Mouse (Mus musculus): Measurements from ENCODE around the gene Ciart. TPM values are rescaled to one million over a fixed set of nuclear protein-coding genes. Genes with fewer than 3 reads are reported as not detected.
"Not testable (repeated sequence)": the region's sequence is repeated elsewhere in the genome, so short reads cannot be mapped to it uniquely, and the experiment has no call there.

Gene Ciart
- polyA plus RNA-seq, 1 experiment from 2014 or later, result 5.7 TPM

GRCm38 (mm10) chr3:95899800-95900524 lies 17.9 kb upstream of the Ciart start:
- WGBS, result 72% methylated on average over 13 of the region's 13 CpGs
- no peaks in the 10 kb centered on the region for H3K27me3 ChIP-seq (replicated peaks)
- H3K4me1 ChIP-seq, result peaks cover 45% of the 10 kb centered on the region
- no peak for ATAC-seq (ENCODE audit: extremely low read depth, insufficient number of reproducible peaks, low FRiP score, low TSS enrichment)
- no peak overlapping the region for H3K4me3 ChIP-seq
- no peak overlapping the region for H3K4me2 ChIP-seq
- H3K9me3 ChIP-seq, result no peaks in the 10 kb centered on the region
- peak overlapping the region; percentile 10; the same call in 1 of the 2 replicates for H3K9ac ChIP-seq
- H3K36me3 ChIP-seq, result peaks cover 25% of the 10 kb centered on the region
- no peak overlapping the region for H3K27ac ChIP-seq (replicated peaks)

- peaks cover 42% of the 10 kb centered on the region for H3K4me1 ChIP-seq
- not testable (repeated sequence) for H3K9me3 ChIP-seq; ATAC-seq (ENCODE audit: extremely low read depth, insufficient number of reproducible peaks, low FRiP score, low TSS enrichment); H3K27ac ChIP-seq (replicated peaks); H3K4me3 ChIP-seq; H3K27me3 ChIP-seq (replicated peaks); H3K9ac ChIP-seq
- 82% methylated on average over 7 of the region's 7 CpGs for WGBS
- peak overlapping the region; percentile 81; the same call in 1 of the 2 replicates for H3K4me2 ChIP-seq
- peaks cover 25% of the 10 kb centered on the region for H3K36me3 ChIP-seq
Measured at GRCm38 (mm10) chr3:95895501-95895900, 13.4 kb upstream of the Ciart start.

GRCm38 (mm10) chr3:95894317-95895160 lies 12.5 kb upstream of the Ciart start:
- 6% methylated on average over 16 of the region's 16 CpGs for WGBS
- H3K27ac ChIP-seq (replicated peaks), result peak overlapping the region; percentile 94
- H3K9me3 ChIP-seq, result no peaks in the 10 kb centered on the region
- no peak for ATAC-seq (ENCODE audit: extremely low read depth, insufficient number of reproducible peaks, low FRiP score, low TSS enrichment)
- peak overlapping the region; percentile 85 for H3K9ac ChIP-seq
- peaks cover 25% of the 10 kb centered on the region for H3K36me3 ChIP-seq
- H3K27me3 ChIP-seq (replicated peaks), result no peaks in the 10 kb centered on the region
- peak overlapping the region; percentile 68 for H3K4me3 ChIP-seq
- H3K4me1 ChIP-seq, result peaks cover 45% of the 10 kb centered on the region
- H3K4me2 ChIP-seq, result peak overlapping the region; percentile 81

- Histone ChIP-seq H3K9ac (peak within 1 kb of the TSS; percentile 85), H3K36me3 (peaks cover 26% of the 10 kb centered on the region), H3K27ac (replicated peaks) (peak within 1 kb of the TSS; percentile 94), H3K4me3 (peak within 1 kb of the TSS; percentile 68), H3K4me1 (peaks cover 45% of the 10 kb centered on the region), H3K4me2 (peak within 1 kb of the TSS; percentile 81)
- ATAC-seq (ENCODE audit: extremely low read depth, insufficient number of reproducible peaks, low FRiP score, low TSS enrichment), result peak; percentile 91
- H3K27me3 ChIP-seq (replicated peaks); H3K9me3 ChIP-seq: not testable (repeated sequence)
- 2% methylated on average over 33 of the region's 43 CpGs for WGBS
Measured at GRCm38 (mm10) chr3:95893606-95894316, 11.7 kb upstream of the Ciart start, which contains the start of gene Aph1a. Gene Aph1a (plus strand): TSS chr3:95893969.

DNA sequence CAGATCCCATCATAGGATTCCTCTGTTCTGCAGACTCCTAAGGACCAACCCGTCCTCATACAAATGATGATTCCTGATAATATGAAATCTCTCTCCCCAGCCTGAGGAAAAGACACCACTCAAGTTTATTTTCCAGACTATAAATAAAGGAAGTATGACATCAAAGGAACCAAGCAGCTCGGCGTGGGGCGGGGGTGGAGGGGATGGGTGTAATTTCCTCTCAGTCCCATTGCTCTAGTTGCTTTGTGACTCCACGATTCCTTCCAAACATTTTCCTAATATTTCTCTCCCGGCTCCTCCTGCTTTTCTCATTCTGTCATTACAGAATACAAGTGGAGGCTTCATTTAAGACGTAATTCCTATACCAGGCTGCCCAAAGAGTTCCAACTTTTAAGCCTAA lies 11.1 kb upstream of the Ciart start:
- H3K27ac ChIP-seq (replicated peaks), result peak overlapping the region; percentile 94
- 15% methylated on average over 7 of the region's 7 CpGs for WGBS
- H3K4me3 ChIP-seq, result peak overlapping the region; percentile 68
- peak overlapping the region; percentile 77 for H3K9ac ChIP-seq
- H3K27me3 ChIP-seq (replicated peaks), result no peaks in the 10 kb centered on the region
- H3K4me2 ChIP-seq, result peak overlapping the region; percentile 73
- H3K4me1 ChIP-seq, result peaks cover 45% of the 10 kb centered on the region
- ATAC-seq (ENCODE audit: extremely low read depth, insufficient number of reproducible peaks, low FRiP score, low TSS enrichment), result no peak
- H3K9me3 ChIP-seq, result no peaks in the 10 kb centered on the region
- peaks cover 26% of the 10 kb centered on the region for H3K36me3 ChIP-seq

DNA sequence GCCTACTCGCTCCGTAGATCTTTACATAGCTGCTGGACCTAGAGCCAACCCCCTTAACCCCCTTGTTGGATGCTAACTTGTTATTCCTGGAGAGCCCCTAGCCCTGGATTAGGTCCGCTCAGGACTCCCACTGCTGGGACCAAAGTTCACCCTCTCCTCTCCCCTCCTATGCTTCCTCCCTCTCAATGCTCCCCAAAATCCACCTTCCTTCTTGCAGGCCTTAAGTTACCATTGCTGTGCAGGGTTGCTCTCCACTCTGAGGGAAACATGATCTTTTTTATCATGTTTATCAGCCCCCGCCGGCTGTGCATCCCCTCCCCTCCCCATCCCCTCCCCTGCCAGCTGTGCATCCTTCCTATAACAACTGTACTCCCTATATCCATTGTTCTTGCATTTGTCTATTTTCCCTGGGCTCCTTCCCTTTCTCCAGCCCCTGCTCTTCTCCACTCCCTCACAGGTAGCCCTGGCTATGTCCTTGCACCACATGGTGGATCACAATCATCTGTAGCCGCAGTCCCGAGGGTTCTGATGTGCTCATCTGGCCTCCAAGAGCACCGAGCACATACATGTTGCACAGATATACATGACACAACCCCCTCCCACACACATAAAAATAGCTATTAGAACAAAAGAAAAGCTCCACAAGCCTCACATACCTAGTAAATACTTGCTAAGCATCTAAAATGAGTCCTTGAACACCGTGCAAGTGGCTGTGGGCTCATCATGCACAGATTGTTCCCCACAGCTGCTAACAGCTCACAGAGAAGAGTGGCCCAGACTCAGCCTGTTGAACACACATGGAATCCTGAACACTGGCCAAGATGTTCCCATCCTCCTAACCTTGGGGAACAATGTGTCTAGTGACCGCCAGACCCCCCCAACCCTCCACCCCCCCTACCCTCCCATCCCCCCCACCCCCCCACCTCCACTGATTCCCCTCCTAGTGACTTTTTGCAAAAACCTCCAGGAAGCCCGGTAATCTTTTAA lies 10.3 kb upstream of the Ciart start:
- 30% methylated on average over 11 of the region's 11 CpGs for WGBS
- no peak for ATAC-seq (ENCODE audit: extremely low read depth, insufficient number of reproducible peaks, low FRiP score, low TSS enrichment)

GRCm38 (mm10) chr3:95891211-95892065 lies 9.4 kb upstream of the Ciart start, which contains the start of gene BC028528:
Gene BC028528 (minus strand): TSS chr3:95892005.
- Histone ChIP-seq H3K36me3 (peaks cover 33% of the 10 kb centered on the region), H3K27ac (replicated peaks) (peak within 1 kb of the TSS; percentile 94), H3K9me3 (no peaks in the 10 kb centered on the region), H3K27me3 (replicated peaks) (no peaks in the 10 kb centered on the region), H3K9ac (peak within 1 kb of the TSS; percentile 80), H3K4me2 (peak within 1 kb of the TSS; percentile 73), H3K4me1 (peaks cover 45% of the 10 kb centered on the region), H3K4me3 (peak within 1 kb of the TSS; percentile 50)
- whole genome bisulfite sequencing, result 15% methylated on average over 12 of the region's 12 CpGs
- ATAC-seq (ENCODE audit: extremely low read depth, insufficient number of reproducible peaks, low FRiP score, low TSS enrichment), result no peak

More for the DNA sequence above, 10.3 kb upstream of the Ciart start:
- Histone ChIP-seq H3K9ac (peak overlapping the region; percentile 80), H3K4me3 (peak overlapping the region; percentile 50), H3K27me3 (replicated peaks) (no peaks in the 10 kb centered on the region), H3K36me3 (peaks cover 25% of the 10 kb centered on the region), H3K27ac (replicated peaks) (peak overlapping the region; percentile 94), H3K4me2 (peak overlapping the region; percentile 73), H3K4me1 (peaks cover 45% of the 10 kb centered on the region), H3K9me3 (no peaks in the 10 kb centered on the region)

DNA sequence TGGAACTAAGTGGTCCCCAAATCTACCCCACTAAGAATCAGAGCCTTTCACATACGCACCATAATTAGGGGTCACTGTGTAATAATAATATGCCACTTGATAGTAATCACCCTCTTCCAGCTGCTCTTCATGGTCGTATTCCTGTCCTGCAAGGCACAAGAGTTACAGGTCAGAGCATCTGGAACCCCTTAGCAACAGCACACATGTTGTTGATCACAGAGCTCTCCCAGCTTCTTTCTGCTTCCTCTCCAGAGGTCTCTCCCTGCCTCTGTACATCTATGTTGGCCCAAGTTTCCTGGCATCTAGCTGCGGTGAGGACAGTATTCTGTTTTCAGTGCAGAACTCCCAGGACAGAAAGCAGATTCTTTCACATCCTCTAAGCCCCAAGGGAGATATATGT lies 7.6 kb upstream of the Ciart start:
- WGBS, result 78% methylated on average over 3 of the region's 3 CpGs
- no peak overlapping the region for H3K4me2 ChIP-seq

DNA sequence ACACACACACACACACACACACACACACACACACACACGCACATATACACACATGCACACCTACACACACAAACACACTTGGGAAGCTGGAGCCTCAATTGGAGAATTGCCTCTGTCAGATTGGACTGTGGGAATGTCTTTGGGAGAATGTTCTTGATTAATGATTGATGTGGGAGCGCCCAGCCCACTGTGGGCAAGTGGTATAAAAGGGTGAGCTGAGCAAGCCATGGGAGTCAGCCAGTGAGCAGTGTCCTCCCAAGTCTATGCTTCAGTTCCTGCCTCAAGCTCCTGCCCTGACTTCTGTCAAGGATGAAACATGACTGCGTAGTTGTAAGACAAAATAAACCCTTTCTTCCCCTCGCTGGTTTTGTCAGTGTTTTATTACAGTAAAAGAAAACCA lies 5.5 kb upstream of the Ciart start:
- no peak for ATAC-seq (ENCODE audit: extremely low read depth, insufficient number of reproducible peaks, low FRiP score, low TSS enrichment)
- 73% methylated on average over 4 of the region's 4 CpGs for WGBS

More for the DNA sequence above, 7.6 kb upstream of the Ciart start:
- H3K36me3 ChIP-seq, result peaks cover 42% of the 10 kb centered on the region
- H3K4me1 ChIP-seq, result peaks cover 32% of the 10 kb centered on the region
- no peaks in the 10 kb centered on the region for H3K27me3 ChIP-seq (replicated peaks)
- no peak overlapping the region for H3K9ac ChIP-seq
- no peak overlapping the region for H3K4me3 ChIP-seq
- no peaks in the 10 kb centered on the region for H3K9me3 ChIP-seq
- no peak for ATAC-seq (ENCODE audit: extremely low read depth, insufficient number of reproducible peaks, low FRiP score, low TSS enrichment)
- no peak overlapping the region for H3K27ac ChIP-seq (replicated peaks)

More for the DNA sequence above, 5.5 kb upstream of the Ciart start:
- Histone ChIP-seq H3K9me3 (no peaks in the 10 kb centered on the region), H3K4me2 (no peak overlapping the region), H3K36me3 (peaks cover 49% of the 10 kb centered on the region), H3K4me3 (no peak overlapping the region), H3K9ac (no peak overlapping the region), H3K4me1 (peaks cover 29% of the 10 kb centered on the region), H3K27me3 (replicated peaks) (no peaks in the 10 kb centered on the region), H3K27ac (replicated peaks) (no peak overlapping the region)

Measured in heart, embryonic 13.5 days (tissue).